Mouse (Mus musculus) lung, postnatal 0 days (tissue): Measurements from ENCODE around the gene Crhbp.

ENCODE experiments used
- CTCF ChIP-seq: IDR thresholded peaks from 2 replicates; pipeline ENCODE4 v1.5.1; 2016; ENCODE audit warnings: antibody characterized with exemption, mild to moderate bottlenecking
- EP300 ChIP-seq: IDR thresholded peaks from 2 replicates; pipeline ENCODE4 v1.6.1; 2016; ENCODE audit warnings: antibody characterized with exemption, mild to moderate bottlenecking, control low read depth

DNA sequence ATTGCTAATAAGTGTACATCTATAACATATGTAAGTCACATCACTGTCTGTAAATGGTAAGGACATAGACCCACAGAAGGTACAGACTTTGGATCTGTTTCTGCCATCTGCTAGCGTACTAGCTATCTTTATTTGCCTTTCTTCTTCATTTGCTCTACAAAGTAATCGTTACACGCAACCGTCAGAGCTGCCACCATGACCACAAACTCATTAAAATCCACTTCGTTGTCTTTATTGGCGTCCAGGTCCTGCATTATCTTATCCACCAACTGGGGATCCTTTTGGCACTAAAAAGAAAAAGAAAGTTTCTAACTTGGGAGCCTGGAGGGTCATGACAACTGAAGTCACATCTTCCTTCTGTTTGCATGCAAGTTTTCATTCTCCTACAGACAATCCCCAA is 32.4 kb upstream of the Crhbp start:
- TF ChIP-seq CTCF = no peak
- no peak for TF ChIP-seq EP300
